Mouse (Mus musculus): ENCODE measurements around the gene Dtnb.

- TF ChIP-seq FLI1 (IDR thresholded peaks at IDR 0.05; ENCODE audit: low read length) (no peak), GATA1 (IDR thresholded peaks at IDR 0.05; ENCODE audit: borderline replicate concordance, low read length) (no peak)
Measured at GRCm38 (mm10) chr12:3819899-3820298, 247.7 kb downstream of the Dtnb start.

All from megakaryocyte, embryonic 14.5 days (primary cell).